Mouse (Mus musculus) stomach, postnatal 0 days (tissue): ENCODE results near the gene Tpo.

Experiments used
- CTCF ChIP-seq: IDR thresholded peaks from 2 replicates; pipeline ENCODE4 v1.5.1; 2016; ENCODE audit warnings: antibody characterized with exemption, low read depth, mild to moderate bottlenecking, moderate library complexity
- EP300 ChIP-seq: optimal IDR thresholded peaks from 2 replicates; pipeline ENCODE3; 2016; ENCODE audit warnings: antibody characterized with exemption

DNA sequence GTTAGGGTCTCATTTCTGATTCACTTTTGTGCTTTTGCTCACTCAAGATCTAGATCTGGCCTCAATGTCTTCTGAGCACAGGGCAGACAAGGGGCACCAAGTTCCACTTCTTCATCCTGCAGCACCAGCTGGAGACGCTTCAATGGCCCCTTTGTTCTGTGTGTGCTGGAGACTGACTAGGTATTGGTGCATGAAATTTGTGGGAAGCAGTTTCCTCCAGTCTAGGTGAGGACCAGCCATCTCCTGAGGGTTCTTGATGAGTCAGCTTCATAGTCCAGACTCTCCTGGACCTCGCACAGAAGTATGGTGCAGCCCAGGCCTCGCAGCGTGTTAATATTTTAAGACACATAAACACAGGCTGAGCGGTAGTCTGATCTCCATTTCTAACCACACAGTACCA lies 97.7 kb downstream of the Tpo start:
- TF ChIP-seq EP300 (no peak), CTCF (no peak)
